Comparison of ENCODE assay signal across 8 mouse cellular contexts in genomic region chr13:37778147-37778593, GRCm38 (mm10). TPM values are rescaled to one million over a fixed set of nuclear protein-coding genes. Genes with fewer than 3 reads are reported as not detected.
DNase-seq lines count a peak whose midpoint lies in the region; ATAC-seq lines count a peak whose summit lies in the region.

Gene Rreb1 (plus strand): TSS chr13:37778400.

- DNase-seq in ZHBTc4 (ENCODE audit: low read depth, low spot score) (peak; percentile 53), adipocyte (ENCODE audit: low spot score) (no peak)
- DNase-seq in embryo, embryonic 9.5 days (ENCODE audit: extremely low spot score), result peak; percentile 65
- peak; percentile 17 to 47 for DNase-seq in gastrocnemius, postnatal 36 days
- peak; percentile 24 to 53 for DNase-seq in left cerebral cortex, postnatal 25 days (ENCODE audit: low spot score in 2 of 2)
- peak; percentile 52 for DNase-seq in right cerebral cortex, postnatal 14 days

- H3K9ac ChIP-seq in intestine, embryonic 15.5 days, result peak within 1 kb of the TSS; percentile 56

- peak; percentile 58 for ATAC-seq in intestine, embryonic 15.5 days
- peak; percentile 53 for ATAC-seq in megakaryocyte progenitor cell, adult 5-6 weeks (replicated peaks; ENCODE audit: poor library complexity)

- peak within 1 kb of the TSS; percentile 100 for H3K4me2 ChIP-seq in intestine, embryonic 15.5 days (replicated peaks)

- peak within 1 kb of the TSS; percentile 58 for H3K4me3 ChIP-seq in intestine, embryonic 15.5 days (replicated peaks)

- intact Hi-C loops in gastrocnemius, postnatal 36 days (cut with DNase I), result no loop called here
- intact Hi-C loops in left cerebral cortex, postnatal 25 days (cut with DNase I), result no loop called here

- WGBS in intestine, embryonic 15.5 days, result 0% methylated on average over 37 of the region's 37 CpGs

- H3K27me3 ChIP-seq in intestine, embryonic 15.5 days (replicated peaks), result no peaks in the 10 kb centered on the region

- no peak within 1 kb of the TSS for H3K27ac ChIP-seq in intestine, embryonic 15.5 days

- no peaks in the 10 kb centered on the region for H3K9me3 ChIP-seq in intestine, embryonic 15.5 days

- H3K36me3 ChIP-seq in intestine, embryonic 15.5 days, result no peaks in the 10 kb centered on the region

- peaks cover 14% of the 10 kb centered on the region; the same call in 1 of the 2 replicates for H3K4me1 ChIP-seq in intestine, embryonic 15.5 days (replicated peaks)

RNA-seq across cellular contexts. Expression of gene Rreb1, which starts in this region (rescaled TPM):
- 10 to 100 TPM; 16.1 to 22.5 TPM for total RNA-seq in gastrocnemius, postnatal 36 days (2021)
- 16.1 and 16.5 TPM in 2 replicates for polyA plus RNA-seq in intestine, embryonic 15.5 days (2015; fragmentation: Nextera tagmentation; extraction: Ambion mirVana)
- 10 to 100 TPM; 29.4 to 30.1 TPM for total RNA-seq in left cerebral cortex, postnatal 25 days (2021)
- 58.0 and 62.9 TPM in 2 replicates for total RNA-seq in megakaryocyte progenitor cell, adult 5-6 weeks (2015)
- total RNA-seq in megakaryocyte progenitor cell, adult 5-6 weeks (2017), result 14.7 and 19.4 TPM in 2 replicates
